Mouse (Mus musculus) heart, postnatal 25 days (tissue): ENCODE data around the gene Rad51c. TPM values are rescaled to one million over a fixed set of nuclear protein-coding genes. Genes with fewer than 3 reads are reported as not detected.

Experiments
- DNase-seq: peaks from one replicate; pipeline ENCODE4 v3.0.0; 2022; ENCODE audit warnings: low spot score
- intact Hi-C: fragments of 180-260 bp; cut with DNase I; formaldehyde crosslinking; loops from one replicate; pipeline ENCODE4 v1.15.1; 2025
- total RNA-seq, 2 experiments: library from RNA; stranded (reverse); gene quantifications; 2 replicates each; pipeline ENCODE4 v1.2.3; 2021

Gene Rad51c
- total RNA-seq, 2 experiments from 2014 or later = 1.6 to 1.7 TPM

DNA sequence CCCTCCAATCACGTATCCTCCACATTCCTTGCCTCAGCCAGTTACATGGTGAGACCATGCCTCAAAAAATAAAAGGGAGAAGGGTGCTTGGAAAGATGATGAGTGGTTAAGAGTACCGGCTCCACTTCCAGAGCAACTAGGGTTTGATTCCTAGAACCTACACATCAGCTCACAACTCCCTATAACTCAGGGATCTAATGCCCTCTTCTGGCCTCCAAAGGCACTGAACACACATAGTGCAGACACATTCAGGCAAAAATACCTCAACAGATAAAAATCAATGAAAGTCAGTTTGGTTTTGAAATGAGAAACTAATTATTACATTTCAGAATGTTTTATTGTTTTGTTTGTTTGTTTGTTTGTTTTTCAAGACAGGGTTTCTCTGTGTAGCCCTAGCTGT, 6.4 kb downstream of the Rad51c start:
- intact Hi-C loops = no loop called here
- no peak for DNase-seq

DNA sequence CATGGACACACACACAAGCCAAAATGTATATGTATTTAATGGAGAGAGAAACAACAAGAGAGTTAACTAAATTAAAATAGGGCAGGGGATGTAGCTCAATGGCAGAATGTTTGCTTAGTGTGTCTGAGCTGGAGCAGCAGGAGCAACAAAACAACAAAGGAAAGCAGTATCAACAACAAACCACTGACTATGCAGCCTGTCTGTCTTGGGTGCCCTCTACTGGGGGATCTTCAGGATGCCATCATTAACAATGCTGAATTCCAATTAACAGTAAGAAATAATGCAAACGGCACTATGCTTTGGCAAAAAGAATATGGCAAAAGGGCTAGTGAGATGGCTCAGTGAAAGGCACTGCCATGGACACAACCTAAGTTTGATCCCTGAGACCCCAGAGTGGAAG, 10.9 kb downstream of the Rad51c start:
- intact Hi-C loops = loop anchor here (1.0 to 5.0 kb wide), 2 partner anchors 108 to 180 kb away; no protein-coding TSS in a partner anchor
- DNase-seq = no peak

GRCm38 (mm10) chr11:87385676-87386075, 19.1 kb downstream of the Rad51c start:
- intact Hi-C loops = loop anchor here (5.0 kb wide), 1 partner anchor 103 kb away; no protein-coding TSS in a partner anchor
- no peak for DNase-seq

- intact Hi-C loops = no loop called here
Measured at GRCm38 (mm10) chr11:87384551-87384950, 20.2 kb downstream of the Rad51c start.

GRCm38 (mm10) chr11:87367865-87368580, 36.7 kb downstream of the Rad51c start:
- intact Hi-C loops = no loop called here
- no peak for DNase-seq

More at GRCm38 (mm10) chr11:87384551-87384950, 20.2 kb downstream of the Rad51c start:
- DNase-seq = no peak

GRCm38 (mm10) chr11:87367061-87367460, 37.7 kb downstream of the Rad51c start:
- intact Hi-C loops = no loop called here
- DNase-seq = no peak

DNA sequence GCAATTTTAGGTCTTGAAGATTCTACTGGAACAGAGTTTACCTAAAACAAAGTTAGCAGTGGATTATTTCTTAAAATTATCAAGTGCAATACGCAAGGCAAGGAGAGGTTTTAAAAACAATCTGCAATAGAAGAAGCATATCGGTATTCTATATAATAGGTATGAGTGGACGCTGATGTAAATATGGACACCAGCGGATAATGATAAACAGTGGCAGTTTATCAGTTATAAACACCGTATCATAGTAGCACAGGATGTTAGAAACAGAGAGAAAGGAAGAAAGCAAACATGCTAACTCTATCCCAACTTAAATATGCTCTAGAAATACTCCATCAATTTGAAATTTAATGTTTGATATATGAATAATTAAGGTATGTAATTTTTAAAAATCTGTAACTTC, 39.6 kb downstream of the Rad51c start:
- intact Hi-C loops = no loop called here
- DNase-seq = no peak

GRCm38 (mm10) chr11:87359262-87359612, 45.5 kb downstream of the Rad51c start:
- intact Hi-C loops = no loop called here

DNA sequence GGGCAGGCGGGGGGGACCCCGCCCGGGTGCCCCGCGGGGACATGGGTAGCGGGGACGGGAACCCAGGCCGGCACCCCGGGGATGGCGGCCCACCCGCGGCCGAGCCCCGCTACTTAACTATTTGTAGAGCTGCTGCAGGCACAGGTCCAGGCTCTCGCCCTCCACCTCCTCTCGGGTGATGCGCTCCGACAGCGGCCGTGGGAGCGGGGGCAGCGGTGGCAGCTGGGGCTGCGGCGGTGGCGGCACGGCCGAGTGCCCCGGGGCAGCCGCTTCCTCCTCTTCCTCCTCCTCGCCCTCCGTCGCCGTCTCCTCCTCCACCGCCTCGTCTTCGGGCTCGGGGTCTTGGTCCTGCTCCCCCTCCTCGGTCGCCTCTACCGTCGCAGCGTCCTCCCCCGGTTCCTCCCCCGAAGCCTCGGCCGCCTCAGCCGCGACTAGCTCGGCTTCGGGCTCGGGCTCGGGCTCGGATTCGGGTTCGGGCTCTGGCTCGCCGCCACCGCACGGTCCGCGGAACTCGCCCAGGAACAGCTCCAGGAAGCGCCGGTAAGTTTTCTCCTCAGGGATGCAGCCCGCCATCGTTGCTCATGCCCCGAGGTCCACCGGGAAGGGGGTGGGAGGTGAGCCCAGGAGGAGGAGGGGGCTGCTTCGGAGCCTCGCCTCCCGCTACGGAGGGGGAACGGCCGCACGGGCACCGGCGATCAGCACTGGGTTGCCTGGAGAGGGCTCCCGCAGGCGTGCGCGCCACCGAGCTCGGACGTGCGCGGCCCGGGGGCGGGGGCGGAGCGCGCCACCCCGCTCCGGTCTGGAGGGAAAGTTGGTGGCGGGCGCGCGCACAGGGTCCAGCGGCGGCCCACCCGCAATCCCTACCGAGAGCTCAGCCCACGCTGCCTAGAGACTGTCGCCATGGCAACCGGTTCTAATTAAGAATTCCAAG, 46.2 kb downstream of the Rad51c start, which contains the start of gene Ppm1e:
Gene Ppm1e, minus strand, starts transcription at position 693 of the 931 bp plus-strand sequence.
- intact Hi-C loops = no loop called here
- DNase-seq = peak; percentile 29

More at GRCm38 (mm10) chr11:87359262-87359612, 45.5 kb downstream of the Rad51c start:
- DNase-seq = no peak

DNA sequence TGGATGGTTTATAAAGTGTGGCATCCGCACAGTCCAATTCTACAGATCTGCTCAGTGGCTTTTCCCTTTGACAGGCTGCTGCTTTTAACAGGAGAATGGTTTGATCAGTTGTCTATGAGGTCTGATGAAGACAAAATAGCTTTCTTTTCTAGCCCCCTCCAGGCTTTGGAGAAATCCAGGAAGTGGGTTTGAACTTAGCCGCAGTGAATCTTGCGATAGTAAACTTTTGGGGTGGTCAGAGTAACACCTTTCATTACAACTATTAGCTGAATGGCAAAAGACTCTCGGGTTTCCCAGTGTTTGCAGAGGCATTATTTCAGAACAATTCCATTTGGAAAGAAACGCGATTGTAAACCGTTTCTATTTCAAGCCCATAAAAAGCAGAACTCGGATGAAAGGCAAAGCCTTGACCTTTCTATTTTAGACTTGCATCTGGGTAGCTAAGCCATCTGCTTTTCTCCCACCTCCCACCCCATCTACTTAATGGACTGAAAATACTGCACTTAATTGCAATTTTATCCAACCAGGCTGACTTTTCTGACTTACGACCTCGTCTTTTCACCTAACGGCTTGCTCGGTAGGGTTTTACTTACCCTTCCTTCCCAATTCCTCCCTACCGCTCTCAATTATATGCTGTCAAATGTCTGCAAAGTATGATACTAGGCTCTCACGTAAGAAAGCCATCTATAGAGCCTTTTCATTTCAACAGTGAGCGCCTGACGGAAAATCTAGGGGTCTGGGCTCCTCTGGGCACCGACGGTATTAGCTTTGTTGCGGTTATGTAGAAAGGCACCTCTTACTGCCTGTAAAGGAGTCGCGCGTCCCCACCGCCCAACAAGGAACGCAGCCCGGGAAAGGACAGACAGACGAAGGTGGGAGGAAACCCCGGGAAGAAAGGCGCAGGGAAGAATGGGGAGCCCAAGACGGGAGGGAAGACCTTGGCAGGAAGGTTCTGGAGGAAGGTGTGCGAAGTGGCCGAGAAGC, 47.1 kb downstream of the Rad51c start:
- intact Hi-C loops = no loop called here
- no peak for DNase-seq

- intact Hi-C loops = no loop called here
- DNase-seq = no peak
Measured at GRCm38 (mm10) chr11:87354861-87355260, 49.9 kb downstream of the Rad51c start.

- DNase-seq = no peak
- intact Hi-C loops = no loop called here
Measured at GRCm38 (mm10) chr11:87353646-87354170, 51.0 kb downstream of the Rad51c start.

Other genes starting within 250 kb of the Rad51c start
- 10 to 100 TPM in 1 of 2 experiments, 1 to 10 TPM in 1; 8.1 to 10.0 TPM for gene Ppm1e, start 45.9 kb downstream of the Rad51c start, total RNA-seq
- under 1 TPM; 0.36 to 0.47 TPM for gene Tex14, start 111 bp upstream of the Rad51c start, total RNA-seq
- gene Gm11492, start 161.7 kb upstream of the Rad51c start, total RNA-seq = not detected
- gene Sept4, start 163.9 kb upstream of the Rad51c start, total RNA-seq = 10 to 100 TPM; 43.4 to 43.7 TPM
- 10 to 100 TPM; 26.3 to 26.4 TPM for gene Mtmr4, start 187.2 kb upstream of the Rad51c start, total RNA-seq
- not detected for gene Hsf5, start 212.2 kb upstream of the Rad51c start, total RNA-seq